Mouse (Mus musculus): ENCODE data around the gene Zfp668.
A peak's percentile ranks its signal among the peaks of the same experiment; 100 is the strongest.

Gene Zfp668

GRCm38 (mm10) chr7:127895442-127895841 lies 18.8 kb upstream of the Zfp668 start, which contains the start of the genes Gm21974 and Vkorc1:
Gene Gm21974, minus strand, starts transcription at chr7:127895454.
Gene Vkorc1, minus strand, starts transcription at chr7:127895617.
- DNase-seq (ENCODE audit: low spot score in 2 of 2) = peak; percentile 86 to 93

GRCm38 (mm10) chr7:127894480-127894879 lies 17.9 kb upstream of the Zfp668 start:
- no peak for DNase-seq (ENCODE audit: low spot score in 2 of 2)

- DNase-seq (ENCODE audit: low spot score in 2 of 2) = no peak
These were observed 14.2 kb upstream of the Zfp668 start, which contains the start of gene Prss53 for GRCm38 (mm10) chr7:127890798-127891197. Gene Prss53, minus strand, starts transcription at chr7:127890970.

DNA sequence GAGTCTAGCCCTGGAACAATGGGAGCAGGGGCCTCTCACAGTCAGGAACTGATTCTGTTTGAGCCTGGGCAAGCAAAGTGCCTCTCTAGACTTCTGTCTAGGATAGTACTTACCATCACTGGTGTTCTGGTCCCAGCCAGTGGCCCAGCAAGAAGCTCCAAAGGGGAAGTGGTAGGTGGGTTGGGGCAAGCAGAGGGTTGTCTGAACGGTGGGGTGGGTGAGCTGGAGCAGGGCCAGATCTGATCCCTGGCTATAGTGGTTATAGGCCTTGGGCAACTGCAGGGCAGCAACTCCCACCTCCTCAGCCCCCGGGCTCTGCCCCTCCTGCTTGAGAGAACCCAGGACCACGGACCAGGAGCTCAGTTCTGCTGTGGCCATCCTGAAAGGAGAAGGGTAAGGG lies 12.2 kb upstream of the Zfp668 start:
- DNase-seq (ENCODE audit: low spot score in 2 of 2) = no peak

DNA sequence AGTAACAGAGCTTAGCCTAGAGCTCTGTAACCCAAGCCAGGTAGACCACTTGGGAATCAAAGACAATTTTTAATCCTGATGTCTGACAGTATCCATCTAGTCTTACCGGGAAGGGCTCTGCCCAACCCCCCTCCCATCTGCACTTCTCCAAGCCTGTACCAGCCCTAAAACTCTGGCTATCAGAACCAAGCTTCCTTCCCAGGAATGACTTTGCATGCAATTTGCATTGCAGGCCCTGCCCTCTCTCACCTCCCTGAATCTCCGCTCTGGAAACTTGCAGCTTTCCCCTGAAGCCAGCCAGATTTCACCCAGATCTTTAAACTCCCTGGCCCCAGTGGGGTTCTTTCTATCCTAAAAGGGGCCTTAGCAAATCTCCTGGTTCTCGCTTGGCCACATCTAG lies 11.2 kb upstream of the Zfp668 start:
- no peak for DNase-seq (ENCODE audit: low spot score in 2 of 2)

DNA sequence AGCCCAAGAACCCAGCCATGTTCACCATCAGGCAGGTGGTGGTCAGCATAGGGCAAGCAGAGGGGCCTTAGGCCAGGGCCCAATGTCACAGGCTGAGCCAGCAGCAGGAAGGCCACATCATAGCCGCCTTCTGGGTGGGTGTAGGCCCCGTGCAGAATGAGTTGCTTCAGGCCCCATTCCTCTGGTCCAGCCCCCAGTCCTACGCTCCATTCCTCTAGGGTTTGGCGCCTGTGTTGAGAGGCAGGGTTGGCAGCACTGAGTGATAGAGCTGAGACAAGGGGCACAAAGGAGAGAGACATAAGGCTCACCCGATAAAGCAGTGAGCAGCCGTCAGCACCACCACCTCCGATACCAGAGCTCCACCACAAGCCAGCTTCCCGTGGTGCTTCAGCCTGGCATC lies 10.6 kb upstream of the Zfp668 start:
- DNase-seq (ENCODE audit: low spot score in 2 of 2) = no peak

GRCm38 (mm10) chr7:127886551-127886950 lies 9.9 kb upstream of the Zfp668 start:
- no peak for DNase-seq (ENCODE audit: low spot score in 2 of 2)

GRCm38 (mm10) chr7:127885951-127886350 lies 9.3 kb upstream of the Zfp668 start:
- no peak for DNase-seq (ENCODE audit: low spot score in 2 of 2)

DNA sequence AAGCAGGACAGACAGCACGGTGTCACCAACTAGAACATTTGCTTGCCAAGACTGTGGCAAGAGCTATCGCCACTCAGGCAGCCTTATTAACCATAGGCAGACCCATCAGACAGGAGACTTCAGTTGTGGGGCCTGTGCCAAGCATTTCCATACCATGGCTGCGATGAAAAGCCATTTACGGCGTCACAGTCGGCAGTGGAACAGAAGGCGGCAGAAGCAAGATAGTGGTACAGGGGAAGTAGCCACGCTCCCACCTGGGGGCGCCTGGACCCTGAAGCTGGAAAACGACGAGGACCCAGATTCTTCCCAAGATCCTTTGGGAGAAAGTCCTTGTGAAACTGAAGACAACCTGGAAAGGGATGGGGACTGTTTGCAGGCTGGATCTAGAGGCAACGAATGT lies 3.8 kb upstream of the Zfp668 start:
- DNase-seq (ENCODE audit: low spot score in 2 of 2) = no peak

DNA sequence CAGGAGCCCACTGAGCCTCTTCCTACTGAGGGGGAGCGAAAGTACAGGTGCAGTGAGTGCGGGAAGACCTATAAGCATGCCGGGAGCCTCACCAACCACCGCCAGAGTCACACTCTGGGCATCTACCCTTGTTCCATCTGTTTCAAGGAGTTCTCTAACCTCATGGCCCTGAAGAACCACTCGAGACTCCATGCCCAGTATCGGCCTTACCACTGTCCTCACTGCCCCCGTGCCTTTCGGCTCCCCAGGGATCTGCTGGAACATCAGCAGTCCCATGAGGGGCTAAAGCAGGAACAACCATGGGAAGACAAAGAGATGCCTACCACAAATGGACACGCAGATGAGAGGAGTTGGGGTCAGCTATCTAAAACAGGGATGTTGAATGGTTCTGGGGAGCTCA lies 2.7 kb upstream of the Zfp668 start:
- no peak for DNase-seq (ENCODE audit: low spot score in 2 of 2)

GRCm38 (mm10) chr7:127876041-127876466 lies 574 bp downstream of the Zfp668 start, which contains the start of gene Zfp646:
Gene Zfp646, plus strand, starts transcription at chr7:127876221.
- DNase-seq (ENCODE audit: low spot score in 2 of 2) = peak; percentile 81 to 84

- DNase-seq (ENCODE audit: low spot score in 2 of 2) = peak; percentile 89 to 93
These were observed 1.0 kb downstream of the Zfp668 start for GRCm38 (mm10) chr7:127875627-127876001.

GRCm38 (mm10) chr7:127874812-127875626 lies 1.6 kb downstream of the Zfp668 start:
- no peak for DNase-seq (ENCODE audit: low spot score in 2 of 2)

DNA sequence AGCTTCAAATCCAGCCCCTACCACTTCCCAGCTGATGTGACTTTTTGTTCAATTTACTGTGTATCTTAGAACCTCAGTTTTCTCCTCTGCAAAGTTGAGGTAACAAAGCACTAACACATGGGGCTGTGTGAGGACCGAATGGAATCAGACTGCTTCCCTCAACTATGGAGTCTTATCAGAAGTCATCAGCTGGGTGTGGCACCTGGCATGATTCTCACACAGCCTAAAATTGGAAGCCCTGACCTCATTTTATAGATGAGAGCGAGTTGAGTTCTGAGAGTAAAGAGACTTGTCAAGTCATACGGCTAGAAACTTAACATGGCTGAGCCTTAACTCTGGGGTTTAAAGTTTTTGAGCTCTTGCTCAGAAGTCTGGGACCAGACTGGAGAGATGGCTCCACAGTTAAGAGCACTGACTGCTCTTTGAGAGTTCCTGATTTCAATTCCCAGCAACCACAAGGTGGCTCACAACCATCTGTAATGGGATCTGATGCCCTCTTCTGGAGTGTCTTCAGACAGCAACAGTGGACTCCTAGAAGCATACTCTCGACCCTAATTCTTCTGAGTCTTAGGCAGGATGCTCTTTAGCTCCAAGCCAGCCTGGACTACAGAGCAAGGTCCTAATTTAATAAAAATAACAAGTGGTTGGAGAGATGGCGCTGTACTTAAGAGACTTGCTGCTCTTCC lies 6.3 kb downstream of the Zfp668 start:
- DNase-seq (ENCODE audit: low spot score in 2 of 2) = no peak

GRCm38 (mm10) chr7:127869149-127869810 lies 7.3 kb downstream of the Zfp668 start:
- no peak for DNase-seq (ENCODE audit: low spot score in 2 of 2)

DNA sequence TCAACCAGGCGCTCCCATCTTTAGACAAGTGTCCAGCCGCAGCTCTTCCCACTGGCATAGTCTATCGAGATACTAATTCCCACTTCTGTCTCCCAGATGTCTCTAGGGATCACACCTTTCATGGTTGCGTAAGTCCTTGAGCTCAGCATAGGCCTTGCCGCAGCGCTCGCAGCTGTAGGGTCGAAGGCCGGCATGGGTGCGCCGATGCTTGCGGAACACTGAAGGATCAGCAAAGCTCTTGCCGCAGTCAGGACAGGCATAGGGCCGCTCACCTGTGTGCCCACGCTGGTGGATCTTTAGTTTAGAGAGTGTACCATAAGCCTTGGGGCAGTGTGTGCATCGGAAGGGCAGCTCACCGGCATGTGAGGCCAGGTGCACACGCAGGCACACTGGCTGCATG lies 9.0 kb downstream of the Zfp668 start:
- DNase-seq (ENCODE audit: low spot score in 2 of 2) = no peak

- DNase-seq (ENCODE audit: low spot score in 2 of 2) = no peak
These were observed 10.2 kb downstream of the Zfp668 start for GRCm38 (mm10) chr7:127866434-127866833.

DNA sequence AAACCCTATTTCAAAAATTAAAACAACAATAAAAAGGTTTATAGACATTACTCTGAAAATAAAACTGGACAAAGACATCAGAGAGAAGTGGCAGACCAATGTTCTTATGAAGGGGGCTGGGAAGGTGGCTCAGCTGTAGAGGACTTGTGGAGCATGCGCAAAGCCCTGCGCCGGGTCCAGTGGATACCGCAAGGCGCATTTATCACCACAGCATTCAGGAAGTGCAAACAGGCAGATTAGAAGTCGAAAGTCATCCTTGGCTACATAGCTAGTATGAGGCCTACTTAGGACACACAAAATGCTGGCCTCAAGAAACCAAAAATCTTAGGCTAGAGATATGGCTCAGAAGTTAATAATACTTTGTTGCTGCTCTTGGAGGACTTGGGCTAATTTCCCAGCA lies 18.4 kb downstream of the Zfp668 start:
- DNase-seq (ENCODE audit: low spot score in 2 of 2) = no peak

GRCm38 (mm10) chr7:127850906-127851305 lies 25.7 kb downstream of the Zfp668 start:
- DNase-seq (ENCODE audit: low spot score in 2 of 2) = no peak

DNA sequence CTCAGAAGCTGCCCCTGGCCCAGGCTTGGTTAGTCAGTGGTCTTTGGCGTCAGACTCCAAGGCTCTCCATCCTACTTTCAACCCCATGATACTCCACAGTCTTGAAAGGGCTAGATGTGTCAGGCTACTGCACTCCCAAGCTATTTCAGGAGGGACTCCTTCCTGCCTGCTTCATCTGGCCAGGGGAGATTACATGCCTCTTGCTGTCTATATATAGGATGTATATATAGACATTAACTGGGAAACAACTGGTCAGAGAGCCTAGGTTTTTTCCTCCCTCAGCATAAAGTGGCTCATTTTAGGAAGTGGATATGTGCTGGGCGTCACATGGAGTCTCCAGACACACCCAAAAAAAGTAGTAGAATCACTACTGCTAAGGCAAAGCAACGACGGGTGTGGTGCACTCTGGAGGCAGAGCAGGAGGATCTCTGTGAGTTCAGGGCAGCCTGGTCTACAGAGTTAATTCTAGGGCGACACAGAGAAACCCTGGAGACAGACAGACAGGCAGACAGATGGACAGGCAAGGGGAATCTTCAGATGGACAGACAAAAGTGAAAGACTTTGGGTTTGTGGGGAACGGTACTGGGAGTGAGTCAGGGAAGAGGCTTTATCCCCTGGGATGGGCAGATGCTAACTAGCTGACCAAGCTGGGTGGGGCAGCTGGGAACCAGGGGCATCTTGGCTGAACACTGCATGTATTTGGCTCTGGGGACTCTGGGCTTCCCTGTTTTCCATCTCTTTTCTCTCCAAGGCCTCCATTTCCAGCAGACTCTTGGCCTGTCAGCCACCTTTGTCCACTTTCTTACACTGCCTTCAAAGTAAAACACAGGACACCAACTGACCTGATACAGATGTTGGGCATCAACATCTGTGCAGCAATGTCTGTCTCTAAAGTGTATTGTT lies 26.4 kb downstream of the Zfp668 start:
- no peak for DNase-seq (ENCODE audit: low spot score in 2 of 2)

- DNase-seq (ENCODE audit: low spot score in 2 of 2) = peak; percentile 78 to 87
These were observed 34.5 kb downstream of the Zfp668 start for GRCm38 (mm10) chr7:127842001-127842718.

Data from spleen, postnatal 10 days (tissue).